Mouse (Mus musculus): ENCODE results near the gene Prss23. TPM values are rescaled to one million over a fixed set of nuclear protein-coding genes. Genes with fewer than 3 reads are reported as not detected.

Prss23 gene
- not detected in 2 replicates for polyA plus RNA-seq (2012)

DNA sequence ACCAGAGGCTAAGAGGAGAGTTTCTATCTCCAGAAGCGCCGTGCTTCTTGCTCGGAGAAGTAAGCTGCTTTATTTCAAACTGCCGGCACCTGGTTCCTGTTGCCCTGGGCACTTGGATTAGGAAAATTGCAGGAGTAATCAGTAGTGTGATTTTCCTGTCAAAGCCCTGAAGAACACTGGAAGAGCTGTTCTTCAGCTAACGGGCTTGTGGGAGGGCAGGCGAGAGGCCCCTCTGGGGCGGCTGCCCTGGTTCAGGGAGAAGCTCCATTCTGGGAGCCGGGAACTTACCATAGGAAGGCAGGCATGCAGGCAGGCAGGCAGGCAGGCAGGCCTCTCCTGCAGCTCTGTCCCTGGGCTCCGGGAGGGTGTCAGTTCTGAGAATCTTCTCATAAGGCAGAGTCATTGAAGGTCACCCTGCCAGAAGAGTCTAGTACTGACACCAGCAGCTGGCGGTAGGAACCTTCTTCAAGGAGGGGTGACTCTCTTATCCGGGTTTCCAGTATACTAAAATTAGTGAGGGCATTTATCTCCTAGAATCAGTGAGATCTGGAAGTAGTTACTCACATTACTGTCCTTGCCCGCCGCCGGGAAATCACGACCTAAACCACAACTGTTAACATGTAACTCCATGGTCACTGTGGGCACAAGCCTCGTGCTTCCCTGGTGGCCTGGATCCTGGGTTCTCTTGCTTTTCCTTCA, at the start of gene Prss23:
Gene Prss23 (minus strand): TSS at position 457 of the 699 bp plus-strand sequence.

Other genes starting within 250 kb of the Prss23 start
- 79.4 and 81.7 TPM in 2 replicates for gene Tmem135, start 123.0 kb downstream of the Prss23 start, polyA plus RNA-seq (2012)
- gene Fzd4, start 122.8 kb downstream of the Prss23 start, polyA plus RNA-seq (2012) = 0.32 and 0.51 TPM in 2 replicates
- gene Me3, start 105.2 kb upstream of the Prss23 start, polyA plus RNA-seq (2012) = 0.06 TPM in 1 of 2 replicates, not detected in the other